Mouse (Mus musculus): Measurements from ENCODE around the gene Ereg. TPM values are rescaled to one million over a fixed set of nuclear protein-coding genes. Genes with fewer than 3 reads are reported as not detected.

The Ereg gene
- total RNA-seq, 2 experiments from 2014 or later: not detected

DNA sequence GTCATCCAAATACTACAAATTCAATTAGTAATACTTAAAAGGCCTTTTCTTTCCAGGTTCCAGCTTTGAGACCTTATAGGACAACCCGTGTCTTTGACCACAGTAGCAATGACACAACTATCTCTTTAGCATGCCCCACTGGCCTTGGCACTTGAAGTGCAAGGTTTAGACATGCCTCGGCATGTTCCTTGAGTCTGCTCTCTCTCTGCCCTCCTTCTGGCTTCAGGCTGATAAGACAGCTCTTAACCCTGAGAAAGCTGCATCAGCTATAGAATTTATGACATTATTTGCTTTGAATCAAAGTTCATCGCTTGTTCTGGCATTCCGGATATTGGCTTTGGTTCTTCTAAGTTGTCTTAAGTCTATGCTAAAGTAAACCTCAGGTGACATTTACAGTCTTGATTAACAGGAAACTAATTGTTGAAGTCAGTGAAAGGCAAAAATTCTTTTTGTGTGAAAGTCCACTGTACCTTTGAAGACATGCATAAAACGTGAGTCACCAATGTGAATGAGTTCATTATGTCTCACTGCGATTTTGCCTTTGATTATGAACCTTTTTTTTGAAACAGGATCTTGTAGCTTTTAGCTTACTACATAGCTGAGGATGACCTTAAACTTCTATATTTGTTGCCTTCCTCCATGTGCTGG is 35.7 kb downstream of the Ereg start:
- DNase-seq: no peak
- intact Hi-C loops (cut with DNase I): no loop called here

GRCm38 (mm10) chr5:91111019-91111418 is 36.6 kb downstream of the Ereg start:
- DNase-seq: peak; percentile 44
- intact Hi-C loops (cut with DNase I): no loop called here

DNA sequence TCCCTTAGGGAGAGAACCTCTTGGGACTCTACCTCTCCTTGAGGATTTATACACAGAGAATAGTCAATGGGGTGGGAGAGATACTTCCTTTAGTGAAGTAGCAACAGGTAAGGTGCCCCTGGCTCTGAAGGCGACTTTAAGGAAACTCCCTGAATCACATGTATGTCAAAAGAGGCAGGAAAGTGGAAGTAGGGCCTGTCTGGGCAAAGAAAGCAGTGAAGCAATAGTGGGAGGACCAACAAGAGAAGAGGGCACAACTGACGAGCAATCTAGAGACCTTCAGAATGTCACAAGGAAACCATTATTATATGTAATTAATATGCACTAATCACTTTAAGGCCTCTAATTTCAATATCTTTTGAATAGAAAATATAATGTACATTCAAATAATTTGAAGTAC is 39.5 kb downstream of the Ereg start:
- no peak for DNase-seq
- intact Hi-C loops (cut with DNase I): no loop called here

GRCm38 (mm10) chr5:91114574-91114973 is 40.2 kb downstream of the Ereg start:
- peak; percentile 21 for DNase-seq
- intact Hi-C loops (cut with DNase I): no loop called here

GRCm38 (mm10) chr5:91118618-91119017 is 44.2 kb downstream of the Ereg start:
- intact Hi-C loops (cut with DNase I): no loop called here
- no peak for DNase-seq

DNA sequence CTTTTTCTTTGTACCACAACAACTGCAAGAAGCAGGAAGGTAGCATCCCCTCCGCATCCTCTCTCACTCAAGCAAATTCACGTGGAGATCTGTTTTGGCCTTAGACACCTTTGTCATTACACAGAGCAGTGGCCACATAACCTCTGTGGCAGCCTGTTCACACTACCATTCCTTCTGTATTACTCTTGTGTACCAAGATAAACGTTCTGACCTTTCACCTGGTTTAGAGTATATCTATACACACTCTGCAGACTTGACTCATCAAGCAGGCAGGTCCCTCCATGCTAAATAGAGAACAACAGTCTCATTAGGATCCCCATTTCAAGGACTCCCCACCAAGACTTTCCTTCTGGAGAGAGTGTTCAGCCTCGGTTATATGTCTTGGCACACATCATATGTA is 49.0 kb downstream of the Ereg start:
- no peak for DNase-seq
- intact Hi-C loops (cut with DNase I): no loop called here

GRCm38 (mm10) chr5:91124140-91124539 is 49.7 kb downstream of the Ereg start:
- intact Hi-C loops (cut with DNase I): no loop called here
- DNase-seq: no peak

DNA sequence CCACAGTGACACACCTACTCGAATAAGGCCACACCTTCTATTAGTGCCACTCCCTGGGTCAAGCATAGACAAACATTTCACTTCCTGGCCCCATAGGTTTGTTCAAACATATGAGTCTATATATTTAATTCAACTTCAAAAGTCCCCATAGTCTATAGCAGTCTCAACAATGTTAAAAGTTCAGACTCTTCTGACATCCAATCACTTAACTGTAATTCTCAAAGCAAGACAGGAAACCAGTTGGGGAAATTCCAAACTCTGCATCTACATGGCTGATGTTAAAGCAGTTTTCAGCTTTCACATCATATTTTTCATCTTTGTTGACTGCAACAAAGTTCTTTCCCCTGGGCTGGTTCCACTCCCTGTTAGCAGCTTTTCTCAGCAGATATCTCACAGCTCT is 52.2 kb downstream of the Ereg start:
- no peak for DNase-seq
- intact Hi-C loops (cut with DNase I): no loop called here

GRCm38 (mm10) chr5:91134961-91135360 is 60.5 kb downstream of the Ereg start:
- intact Hi-C loops (cut with DNase I): no loop called here
- DNase-seq: no peak

DNA sequence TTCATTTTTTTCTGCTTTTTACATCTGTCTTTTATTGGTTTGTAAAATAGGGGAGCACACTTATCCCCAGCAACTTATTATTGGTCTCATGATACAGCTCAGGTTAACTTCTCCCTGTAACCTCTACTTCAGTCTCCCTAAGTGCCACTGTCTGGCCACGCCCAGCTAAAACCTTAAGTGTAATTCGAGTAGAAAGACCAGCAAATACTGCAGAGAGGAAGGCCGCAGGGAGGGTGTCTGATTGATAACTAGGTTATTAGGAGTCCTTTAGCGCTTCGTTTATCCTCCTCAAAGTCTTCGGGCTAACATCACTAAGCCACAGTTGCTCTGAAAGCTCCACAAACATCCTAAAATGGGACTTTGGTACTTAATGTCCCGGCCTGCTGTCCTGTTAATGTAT is 64.5 kb downstream of the Ereg start:
- DNase-seq: no peak
- intact Hi-C loops (cut with DNase I): no loop called here

- peak; percentile 39 for DNase-seq
- intact Hi-C loops (cut with DNase I): no loop called here
Measured at GRCm38 (mm10) chr5:91139446-91139873, 65.0 kb downstream of the Ereg start, which contains the start of gene Areg. TSS of gene Areg (plus strand) at chr5:91139599.

DNA sequence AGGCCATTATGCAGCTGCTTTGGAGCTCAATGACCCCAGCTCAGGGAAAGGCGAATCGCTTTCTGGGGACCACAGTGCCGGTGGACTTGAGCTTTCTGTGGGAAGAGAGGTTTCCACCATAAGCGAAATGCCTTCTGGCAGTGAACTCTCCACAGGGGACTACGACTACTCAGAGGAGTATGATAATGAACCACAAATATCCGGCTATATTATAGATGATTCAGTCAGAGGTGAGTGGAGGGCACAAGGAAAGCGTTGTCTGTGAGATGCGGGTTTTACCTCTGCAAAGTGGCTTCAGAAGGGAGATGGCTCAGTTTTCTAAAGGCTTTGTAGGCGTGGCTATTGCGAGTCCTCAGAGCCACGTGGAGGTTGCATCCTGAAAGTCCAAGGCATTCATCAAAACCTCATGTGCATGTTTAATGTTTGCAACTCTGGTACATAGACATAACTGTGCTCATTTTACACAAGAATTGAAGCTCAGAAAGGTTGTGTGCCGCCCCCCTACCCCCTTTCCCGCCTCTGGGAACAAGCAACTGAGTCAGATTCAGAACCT is 66.5 kb downstream of the Ereg start:
- intact Hi-C loops (cut with DNase I): no loop called here
- DNase-seq: no peak

Other genes with a start within 250 kb of the Ereg start
- under 1 TPM; 0.50 to 0.68 TPM for gene Cxcl1, start 183.4 kb upstream of the Ereg start, total RNA-seq (2021)
- gene Cxcl2, start 170.8 kb upstream of the Ereg start, total RNA-seq (2021): not detected
- gene Mthfd2l, start 143.5 kb upstream of the Ereg start, total RNA-seq (2021): 10 to 100 TPM; 28.8 to 29.2 TPM
- under 1 TPM in 1 of 2 experiments, not detected in 1; 0.48 TPM for gene Epgn, start 47.2 kb upstream of the Ereg start, total RNA-seq (2021)
- gene Areg, start 65.0 kb downstream of the Ereg start, total RNA-seq (2021): not detected